Mouse (Mus musculus): Measurements from ENCODE around the gene Ruvbl1. TPM values are rescaled to one million over a fixed set of nuclear protein-coding genes. Genes with fewer than 3 reads are reported as not detected.

Gene Ruvbl1
- total RNA-seq, 2 experiments from 2014 or later = 37.4 to 38.9 TPM

DNA sequence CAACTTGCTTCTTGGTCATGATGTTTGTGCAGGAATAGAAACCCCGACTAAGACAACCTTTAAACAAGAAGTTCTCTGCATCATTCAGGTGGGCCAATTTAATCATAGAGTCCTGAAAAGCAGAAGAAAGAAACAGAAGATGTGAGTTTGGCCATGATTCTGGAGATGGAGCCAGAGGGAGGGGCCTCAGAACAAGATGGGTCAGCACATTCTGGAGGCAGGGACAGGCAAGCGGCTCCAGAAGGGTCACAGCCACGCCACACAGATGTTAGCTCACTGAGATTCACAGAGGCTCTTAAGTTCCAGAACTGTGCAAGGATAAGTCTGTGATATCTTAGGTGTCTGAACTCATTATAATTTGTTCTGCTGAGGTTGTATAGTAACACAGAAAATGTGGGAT, 79.0 kb downstream of the Ruvbl1 start:
- DNase-seq (ENCODE audit: low spot score in 2 of 2) = no peak

DNA sequence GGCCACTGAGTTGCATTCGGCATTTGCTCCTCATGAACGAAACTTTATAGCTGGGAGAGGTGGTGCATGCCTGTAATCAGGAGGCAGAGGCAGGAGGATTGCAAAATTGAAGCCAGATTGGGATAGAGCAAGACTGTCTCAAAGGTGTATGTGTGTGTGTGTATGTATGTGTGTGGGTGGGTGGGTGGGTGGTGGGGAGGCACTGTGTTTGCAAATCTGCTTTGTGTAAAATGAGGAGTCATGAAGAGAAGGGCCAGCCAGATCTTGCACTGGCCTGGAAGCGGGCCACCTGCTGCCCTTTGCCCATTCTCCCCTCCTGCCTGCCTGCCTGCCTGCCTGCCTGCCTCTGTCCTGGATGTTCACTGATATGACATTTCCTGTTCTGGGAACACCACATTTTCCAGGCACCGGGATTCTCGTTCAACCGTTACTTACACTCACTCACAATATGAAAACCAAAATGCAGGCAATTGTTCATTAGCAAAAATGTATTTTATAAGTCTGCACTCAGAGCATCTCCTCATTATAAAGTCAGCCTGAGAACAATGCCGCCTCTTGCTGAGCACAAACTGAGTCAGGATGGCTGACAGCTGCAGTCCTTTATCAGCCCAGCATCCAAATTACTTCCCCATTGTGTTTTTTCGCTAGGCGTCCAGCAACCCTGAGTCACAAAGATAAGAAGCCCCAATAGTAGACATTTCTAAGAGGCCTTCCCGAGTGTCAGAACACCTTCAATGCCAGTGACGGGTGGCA, 79.6 kb downstream of the Ruvbl1 start:
- no peak for DNase-seq (ENCODE audit: low spot score in 2 of 2)

DNA sequence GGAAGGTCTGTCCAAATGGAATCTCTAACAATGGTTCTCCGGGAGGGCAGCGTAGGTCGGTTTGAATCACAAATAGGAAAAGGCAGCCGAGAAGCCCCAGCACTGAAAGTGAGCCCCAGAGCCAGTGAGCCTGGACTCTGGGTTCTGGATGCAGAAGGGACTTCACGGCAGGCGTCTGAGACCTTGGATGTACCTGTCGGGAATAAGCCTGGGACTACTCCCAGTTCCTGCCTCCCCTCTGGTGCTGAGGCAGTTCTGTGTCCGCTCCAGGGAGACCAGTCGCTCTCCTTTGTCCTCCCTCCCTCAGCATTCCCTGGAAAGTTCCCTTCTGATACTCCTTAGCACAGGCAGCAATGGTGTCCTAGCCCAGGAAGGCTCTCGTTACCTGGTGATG, 80.2 kb downstream of the Ruvbl1 start:
- DNase-seq (ENCODE audit: low spot score in 2 of 2) = no peak

Other genes starting within 250 kb of the Ruvbl1 start
- not detected for gene Dnajb8, start 243.1 kb upstream of the Ruvbl1 start, total RNA-seq (2021)
- gene Eefsec, start 18.9 kb upstream of the Ruvbl1 start, total RNA-seq (2021) = 10 to 100 TPM; 24.6 to 25.1 TPM
- gene Sec61a1, start 53.5 kb downstream of the Ruvbl1 start, total RNA-seq (2021) = 100 to 1,000 TPM; 129 to 138 TPM
- gene Kbtbd12, start 172.5 kb downstream of the Ruvbl1 start, total RNA-seq (2021) = under 1 TPM; 0.67 to 0.78 TPM

Measured in layer of hippocampus, postnatal 10 days (tissue).